Mouse (Mus musculus): ENCODE measurements around the gene Trim23. TPM values are rescaled to one million over a fixed set of nuclear protein-coding genes. Genes with fewer than 3 reads are reported as not detected.
A peak's percentile ranks its signal among the peaks of the same experiment; 100 is the strongest.
"Not testable (repeated sequence)": the region's sequence is repeated elsewhere in the genome, so short reads cannot be mapped to it uniquely, and the experiment has no call there.

Gene Trim23
- polyA plus RNA-seq, 1 experiment from 2014 or later = 8.2 TPM

DNA sequence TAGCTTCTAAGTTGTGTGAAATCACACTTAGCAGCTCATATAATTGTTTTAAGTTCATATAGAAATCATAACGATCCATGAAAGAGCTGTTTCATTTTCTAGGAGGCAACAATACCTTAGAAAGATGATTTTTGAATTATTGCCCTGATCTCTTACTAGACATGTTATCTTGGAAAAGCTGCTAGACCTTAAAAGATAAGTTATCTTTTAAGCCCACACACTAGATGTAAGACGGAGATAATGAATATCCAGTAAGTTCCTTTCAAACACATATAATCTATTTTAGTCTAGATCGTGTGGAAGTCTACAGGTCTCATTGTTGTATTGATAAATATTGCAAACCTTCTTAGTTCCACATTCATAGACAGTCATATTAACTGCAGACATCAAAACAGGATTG is 1.7 kb upstream of the Trim23 start:
- ATAC-seq (ENCODE audit: low FRiP score, low TSS enrichment) (no peak), DNase-seq (ENCODE audit: low spot score) (no peak)
- TF ChIP-seq CTCF (IDR thresholded peaks at IDR 0.05; ENCODE audit: low read depth) (no peak), EP300 (optimal IDR thresholded peaks at IDR 0.05) (no peak)
- no peaks in the 10 kb centered on the region for H3K9me3 ChIP-seq (ENCODE audit: control insufficient read depth, low read length)
- no peaks in the 10 kb centered on the region for H3K27me3 ChIP-seq (ENCODE audit: control insufficient read depth, insufficient read depth, low read length)
- peak overlapping the region; percentile 22 for H3K4me3 ChIP-seq (ENCODE audit: low read depth, low read length)
- WGBS = 46% methylated on average over 3 of the region's 3 CpGs
- peaks cover 2% of the 10 kb centered on the region; the same call in 1 of the 2 replicates for H3K4me1 ChIP-seq (replicated peaks; ENCODE audit: control insufficient read depth, insufficient read depth)
- H3K4me2 ChIP-seq (replicated peaks; ENCODE audit: low read depth) = peak overlapping the region; percentile 31
- H3K27ac ChIP-seq (replicated peaks) = no peak overlapping the region
- H3K9ac ChIP-seq (ENCODE audit: low read length) = no peak overlapping the region
- no peaks in the 10 kb centered on the region for H3K36me3 ChIP-seq (ENCODE audit: control insufficient read depth, insufficient read depth, low read length)

DNA sequence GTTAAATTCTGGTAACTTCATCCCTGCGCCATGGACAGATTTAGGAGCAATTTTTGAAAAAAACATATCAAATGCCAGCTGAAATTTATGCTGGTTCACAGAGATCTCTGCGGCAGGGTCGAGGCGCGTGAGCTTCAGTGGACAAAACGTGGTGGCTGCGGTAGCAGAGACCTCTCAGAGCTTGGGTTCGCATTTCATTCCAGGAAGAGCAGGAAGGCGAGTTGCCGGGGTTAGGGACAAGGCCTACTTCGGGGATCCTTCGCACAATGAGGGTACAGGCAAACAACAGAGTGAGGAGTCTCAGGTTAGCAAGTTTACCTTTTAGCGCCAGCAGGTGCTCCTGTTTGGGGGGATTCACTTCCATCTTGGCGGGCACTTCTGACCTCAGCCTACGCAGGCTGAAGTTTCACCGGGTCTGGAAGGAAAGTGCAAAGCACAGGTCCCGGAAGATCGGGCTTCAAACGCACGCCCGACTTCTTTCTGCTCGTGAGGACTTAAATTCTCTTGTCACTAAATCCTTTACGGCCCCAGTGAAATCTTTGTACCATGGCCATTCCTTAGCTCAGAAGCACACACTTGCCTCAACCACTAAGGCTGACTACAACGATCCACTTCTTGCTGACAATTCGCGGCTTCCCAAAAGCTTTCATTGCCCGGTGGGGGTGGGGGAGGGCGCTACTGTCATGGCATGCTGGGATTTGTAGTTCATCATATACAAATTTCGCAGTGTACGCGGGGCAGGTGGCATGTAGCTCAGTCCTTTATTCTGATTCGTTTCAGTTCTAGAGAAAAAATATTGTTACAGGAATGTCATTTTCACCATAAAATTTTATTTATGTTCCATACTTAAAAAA is 574 bp upstream of the Trim23 start, which contains the start of gene Trappc13:
Gene Trappc13 (minus strand): TSS at position 674 of the 854 bp plus-strand sequence.
- H3K4me2 ChIP-seq (replicated peaks; ENCODE audit: low read depth) = peak within 1 kb of the TSS; percentile 78
- H3K4me1 ChIP-seq (replicated peaks; ENCODE audit: control insufficient read depth, insufficient read depth) = peaks cover 2% of the 10 kb centered on the region; the same call in 1 of the 2 replicates
- under 1% methylated on average over 32 of the region's 32 CpGs for WGBS
- TF ChIP-seq EP300 (optimal IDR thresholded peaks at IDR 0.05) (peak; percentile 28), CTCF (IDR thresholded peaks at IDR 0.05; ENCODE audit: low read depth) (0 out of 2 replicates have a peak, but pooled peaks have one; percentile 2)
- DNase-seq (ENCODE audit: low spot score) = peak; percentile 87
- H3K9me3 ChIP-seq (ENCODE audit: control insufficient read depth, low read length) = no peaks in the 10 kb centered on the region
- H3K27me3 ChIP-seq (ENCODE audit: control insufficient read depth, insufficient read depth, low read length) = no peaks in the 10 kb centered on the region
- no peaks in the 10 kb centered on the region for H3K36me3 ChIP-seq (ENCODE audit: control insufficient read depth, insufficient read depth, low read length)
- peak within 1 kb of the TSS; percentile 89 for H3K27ac ChIP-seq (replicated peaks)
- H3K4me3 ChIP-seq (ENCODE audit: low read depth, low read length) = peak within 1 kb of the TSS; percentile 92
- peak; percentile 88 for ATAC-seq (ENCODE audit: low FRiP score, low TSS enrichment)
- H3K9ac ChIP-seq (ENCODE audit: low read length) = peak within 1 kb of the TSS; percentile 85

DNA sequence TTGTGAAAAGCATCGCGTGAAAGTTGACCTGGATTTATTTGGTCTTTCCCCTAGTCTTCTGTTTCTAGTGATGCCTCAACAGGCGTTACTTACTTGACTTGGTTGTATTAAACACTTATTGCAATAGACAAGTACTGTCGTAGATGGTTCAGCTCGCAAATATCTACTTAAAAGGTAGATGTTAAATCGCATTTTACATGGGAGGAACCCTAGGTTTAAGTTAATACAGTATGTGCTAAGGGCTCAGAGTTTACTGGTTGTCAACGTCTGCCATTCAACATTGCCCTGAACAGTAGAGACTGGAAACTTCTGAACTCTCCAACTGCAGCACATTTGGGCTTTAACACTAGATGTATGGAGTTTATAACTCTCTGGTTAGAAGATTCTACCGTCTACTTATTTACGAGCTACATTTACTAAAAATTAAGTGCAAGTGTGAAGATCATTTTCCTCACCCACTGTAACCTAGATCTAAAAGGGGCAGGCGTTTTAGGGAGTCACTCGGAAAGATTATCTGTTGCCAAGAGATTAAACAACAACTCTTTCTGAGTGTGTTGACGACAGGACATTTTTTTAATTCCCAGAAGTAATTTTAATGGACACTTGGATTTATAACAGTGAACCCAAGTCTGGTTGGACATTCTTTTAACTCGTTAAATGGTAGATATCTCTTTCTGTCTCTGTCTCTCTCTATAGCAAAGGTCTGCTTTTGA is 735 bp downstream of the Trim23 start:
- Histone ChIP-seq H3K4me1 (replicated peaks; ENCODE audit: control insufficient read depth, insufficient read depth) (peaks cover 2% of the 10 kb centered on the region; the same call in 1 of the 2 replicates), H3K27me3 (ENCODE audit: control insufficient read depth, insufficient read depth, low read length) (no peaks in the 10 kb centered on the region), H3K9me3 (ENCODE audit: control insufficient read depth, low read length) (no peaks in the 10 kb centered on the region), H3K4me3 (ENCODE audit: low read depth, low read length) (peak overlapping the region; percentile 92), H3K27ac (replicated peaks) (peak overlapping the region; percentile 89), H3K9ac (ENCODE audit: low read length) (peak overlapping the region; percentile 85), H3K4me2 (replicated peaks; ENCODE audit: low read depth) (peak overlapping the region; percentile 62), H3K36me3 (ENCODE audit: control insufficient read depth, insufficient read depth, low read length) (no peaks in the 10 kb centered on the region; the same call in 1 of the 2 replicates)
- 12% methylated on average over 13 of the region's 13 CpGs for WGBS
- TF ChIP-seq EP300 (optimal IDR thresholded peaks at IDR 0.05) (no peak), CTCF (IDR thresholded peaks at IDR 0.05; ENCODE audit: low read depth) (no peak)
- DNase-seq (ENCODE audit: low spot score) (no peak), ATAC-seq (ENCODE audit: low FRiP score, low TSS enrichment) (no peak)

DNA sequence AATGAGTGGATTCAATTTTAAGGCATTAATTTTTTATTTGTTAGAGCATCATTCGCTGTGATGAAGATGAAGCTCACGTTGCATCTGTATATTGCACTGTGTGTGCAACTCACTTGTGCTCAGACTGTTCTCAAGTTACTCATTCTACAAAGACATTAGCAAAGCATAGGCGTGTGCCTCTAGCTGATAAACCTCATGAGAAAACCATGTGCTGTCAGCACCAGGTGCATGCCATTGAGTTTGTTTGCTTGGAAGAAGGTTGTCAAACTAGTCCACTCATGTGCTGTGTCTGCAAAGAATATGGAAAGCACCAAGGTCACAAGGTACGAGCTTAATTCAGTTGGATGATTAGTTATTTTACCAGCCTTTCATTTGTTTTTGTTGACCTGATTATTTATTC is 8.8 kb downstream of the Trim23 start:
- H3K4me2 ChIP-seq (replicated peaks; ENCODE audit: low read depth) = no peak overlapping the region
- H3K27ac ChIP-seq (replicated peaks) = no peak overlapping the region
- TF ChIP-seq CTCF (IDR thresholded peaks at IDR 0.05; ENCODE audit: low read depth) = no peak
- TF ChIP-seq EP300 (optimal IDR thresholded peaks at IDR 0.05) = no peak
- 65% methylated on average over 4 of the region's 4 CpGs for WGBS
- DNase-seq (ENCODE audit: low spot score) (peak; percentile 31), ATAC-seq (ENCODE audit: low FRiP score, low TSS enrichment) (peak; percentile 95)
- H3K27me3 ChIP-seq (ENCODE audit: control insufficient read depth, insufficient read depth, low read length) = no peaks in the 10 kb centered on the region
- H3K9ac ChIP-seq (ENCODE audit: low read length) = no peak overlapping the region
- no peaks in the 10 kb centered on the region for H3K9me3 ChIP-seq (ENCODE audit: control insufficient read depth, low read length)
- no peak overlapping the region for H3K4me3 ChIP-seq (ENCODE audit: low read depth, low read length)
- H3K36me3 ChIP-seq (ENCODE audit: control insufficient read depth, insufficient read depth, low read length) = peaks cover 7% of the 10 kb centered on the region; the same call in 1 of the 2 replicates
- H3K4me1 ChIP-seq (replicated peaks; ENCODE audit: control insufficient read depth, insufficient read depth) = no peaks in the 10 kb centered on the region

DNA sequence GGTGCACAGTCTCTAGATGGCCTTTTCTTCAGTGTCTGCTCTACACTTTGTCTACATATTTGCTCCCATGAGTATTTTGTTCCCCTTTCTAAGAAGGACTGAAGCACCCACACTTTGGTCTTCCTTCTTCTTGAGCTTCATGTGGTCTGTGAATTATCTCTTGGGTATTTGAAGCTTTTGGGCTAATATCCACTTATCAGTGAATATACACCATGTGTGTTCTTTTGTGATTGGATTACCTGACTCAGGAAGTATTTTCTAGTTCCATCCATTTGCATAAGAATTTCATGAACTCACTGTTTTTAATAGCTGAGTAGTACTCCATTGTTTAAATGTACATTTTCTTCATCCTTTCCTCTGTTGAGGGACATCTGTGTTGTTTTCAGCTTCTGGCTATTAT is 17.3 kb downstream of the Trim23 start:
- H3K9ac ChIP-seq (ENCODE audit: low read length); H3K9me3 ChIP-seq (ENCODE audit: control insufficient read depth, low read length); DNase-seq (ENCODE audit: low spot score); H3K4me2 ChIP-seq (replicated peaks; ENCODE audit: low read depth); H3K27ac ChIP-seq (replicated peaks); H3K27me3 ChIP-seq (ENCODE audit: control insufficient read depth, insufficient read depth, low read length); H3K4me3 ChIP-seq (ENCODE audit: low read depth, low read length); H3K4me1 ChIP-seq (replicated peaks; ENCODE audit: control insufficient read depth, insufficient read depth); ATAC-seq (ENCODE audit: low FRiP score, low TSS enrichment); H3K36me3 ChIP-seq (ENCODE audit: control insufficient read depth, insufficient read depth, low read length): not testable (repeated sequence)

Data from stomach, postnatal 0 days (tissue).